Mouse (Mus musculus): ENCODE measurements around the gene Lce3a. TPM values are rescaled to one million over a fixed set of nuclear protein-coding genes. Genes with fewer than 3 reads are reported as not detected.

The Lce3a gene
- polyA plus RNA-seq, 1 experiment from 2014 or later: not detected

DNA sequence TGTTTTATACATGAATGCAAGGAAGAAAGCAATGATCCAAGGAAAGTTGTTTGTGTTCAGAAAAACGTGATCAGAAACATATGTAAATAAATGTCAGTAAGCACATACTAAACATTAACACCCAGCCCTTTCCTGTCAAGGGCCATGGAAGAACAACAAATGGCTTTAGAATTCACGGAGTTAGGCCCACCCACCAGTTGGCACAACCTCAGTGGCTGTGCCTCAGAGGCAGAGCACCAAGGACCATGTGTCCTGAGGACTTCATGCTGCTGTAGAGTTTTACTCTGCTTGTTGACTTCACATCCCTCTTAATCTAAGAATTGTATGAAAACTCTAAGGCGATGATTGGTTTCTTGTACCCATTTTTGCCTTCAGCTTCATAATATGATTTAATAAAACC is 20.8 kb downstream of the Lce3a start:
- Histone ChIP-seq H3K4me2 (replicated peaks; ENCODE audit: low read depth, low read length) (no peak overlapping the region), H3K4me1 (ENCODE audit: insufficient read depth, low read depth, low read length) (no peaks in the 10 kb centered on the region), H3K9ac (replicated peaks; ENCODE audit: low read depth) (no peak overlapping the region), H3K9me3 (ENCODE audit: low read length) (no peaks in the 10 kb centered on the region), H3K36me3 (ENCODE audit: insufficient read depth, low read length) (no peaks in the 10 kb centered on the region), H3K27me3 (replicated peaks; ENCODE audit: insufficient read depth, low read length) (no peaks in the 10 kb centered on the region), H3K4me3 (ENCODE audit: low read depth, low read length) (no peak overlapping the region), H3K27ac (ENCODE audit: low read length) (no peak overlapping the region)
- WGBS: 33% methylated on average over 3 of the region's 3 CpGs
- TF ChIP-seq EP300 (IDR thresholded peaks at IDR 0.05) (no peak), CTCF (IDR thresholded peaks at IDR 0.05) (no peak)
- DNase-seq (ENCODE audit: low spot score): no peak
- ATAC-seq: no peak

GRCm38 (mm10) chr3:92903640-92904039 is 22.4 kb downstream of the Lce3a start:
- peak; percentile 29 for DNase-seq (ENCODE audit: low spot score)
- H3K27me3 ChIP-seq (replicated peaks; ENCODE audit: insufficient read depth, low read length): no peaks in the 10 kb centered on the region
- H3K36me3 ChIP-seq (ENCODE audit: insufficient read depth, low read length): no peaks in the 10 kb centered on the region
- WGBS: 30% methylated on average over 4 of the region's 4 CpGs
- ATAC-seq: no peak
- no peak overlapping the region for H3K4me3 ChIP-seq (ENCODE audit: low read depth, low read length)
- TF ChIP-seq CTCF (IDR thresholded peaks at IDR 0.05) (peak; percentile 26), EP300 (IDR thresholded peaks at IDR 0.05) (no peak)
- no peak overlapping the region for H3K9ac ChIP-seq (replicated peaks; ENCODE audit: low read depth)
- H3K27ac ChIP-seq (ENCODE audit: low read length): no peak overlapping the region
- H3K9me3 ChIP-seq (ENCODE audit: low read length): no peaks in the 10 kb centered on the region
- H3K4me2 ChIP-seq (replicated peaks; ENCODE audit: low read depth, low read length): no peak overlapping the region
- no peaks in the 10 kb centered on the region for H3K4me1 ChIP-seq (ENCODE audit: insufficient read depth, low read depth, low read length)

GRCm38 (mm10) chr3:92902992-92903391 is 23.0 kb downstream of the Lce3a start:
- Histone ChIP-seq H3K4me2 (replicated peaks; ENCODE audit: low read depth, low read length) (no peak overlapping the region), H3K9me3 (ENCODE audit: low read length) (no peaks in the 10 kb centered on the region), H3K9ac (replicated peaks; ENCODE audit: low read depth) (no peak overlapping the region), H3K4me3 (ENCODE audit: low read depth, low read length) (no peak overlapping the region), H3K4me1 (ENCODE audit: insufficient read depth, low read depth, low read length) (no peaks in the 10 kb centered on the region), H3K27ac (ENCODE audit: low read length) (no peak overlapping the region), H3K36me3 (ENCODE audit: insufficient read depth, low read length) (no peaks in the 10 kb centered on the region), H3K27me3 (replicated peaks; ENCODE audit: insufficient read depth, low read length) (no peaks in the 10 kb centered on the region)
- ATAC-seq (no peak), DNase-seq (ENCODE audit: low spot score) (peak; percentile 14)
- WGBS: 14% methylated on average over 3 of the region's 3 CpGs
- no peak for TF ChIP-seq EP300 (IDR thresholded peaks at IDR 0.05)
- peak; percentile 62 for TF ChIP-seq CTCF (IDR thresholded peaks at IDR 0.05)

GRCm38 (mm10) chr3:92894489-92894888 is 31.5 kb downstream of the Lce3a start:
- ATAC-seq: no peak
- DNase-seq (ENCODE audit: low spot score): no peak
- no peak overlapping the region for H3K9ac ChIP-seq (replicated peaks; ENCODE audit: low read depth)
- no peak overlapping the region for H3K4me2 ChIP-seq (replicated peaks; ENCODE audit: low read depth, low read length)
- H3K4me3 ChIP-seq (ENCODE audit: low read depth, low read length): no peak overlapping the region
- no peaks in the 10 kb centered on the region for H3K9me3 ChIP-seq (ENCODE audit: low read length)
- H3K36me3 ChIP-seq (ENCODE audit: insufficient read depth, low read length): no peaks in the 10 kb centered on the region
- H3K27me3 ChIP-seq (replicated peaks; ENCODE audit: insufficient read depth, low read length): no peaks in the 10 kb centered on the region
- H3K4me1 ChIP-seq (ENCODE audit: insufficient read depth, low read depth, low read length): no peaks in the 10 kb centered on the region
- WGBS: 32% methylated on average over 1 of the region's 1 CpGs
- H3K27ac ChIP-seq (ENCODE audit: low read length): no peak overlapping the region
- TF ChIP-seq EP300 (IDR thresholded peaks at IDR 0.05) (no peak), CTCF (IDR thresholded peaks at IDR 0.05) (no peak)

- no peak overlapping the region for H3K4me2 ChIP-seq (replicated peaks; ENCODE audit: low read depth, low read length)
- no peaks in the 10 kb centered on the region for H3K36me3 ChIP-seq (ENCODE audit: insufficient read depth, low read length)
- TF ChIP-seq EP300 (IDR thresholded peaks at IDR 0.05) (no peak), CTCF (IDR thresholded peaks at IDR 0.05) (no peak)
- H3K27ac ChIP-seq (ENCODE audit: low read length): no peak overlapping the region
- peak; percentile 38 for ATAC-seq
- H3K9me3 ChIP-seq (ENCODE audit: low read length): no peaks in the 10 kb centered on the region
- no peak overlapping the region for H3K4me3 ChIP-seq (ENCODE audit: low read depth, low read length)
- no peaks in the 10 kb centered on the region for H3K4me1 ChIP-seq (ENCODE audit: insufficient read depth, low read depth, low read length)
- 31% methylated on average over 3 of the region's 3 CpGs for WGBS
- peak; percentile 59 for DNase-seq (ENCODE audit: low spot score)
- no peaks in the 10 kb centered on the region for H3K27me3 ChIP-seq (replicated peaks; ENCODE audit: insufficient read depth, low read length)
- no peak overlapping the region for H3K9ac ChIP-seq (replicated peaks; ENCODE audit: low read depth)
These were observed 32.0 kb downstream of the Lce3a start for GRCm38 (mm10) chr3:92894063-92894462.

Other genes with a start within 250 kb of the Lce3a start
- gene Lce1c, start 247.0 kb downstream of the Lce3a start, polyA plus RNA-seq (2015; fragmentation: Nextera tagmentation; extraction: Ambion mirVana): not detected in 2 replicates
- not detected in 2 replicates for gene Lce1d, start 239.0 kb downstream of the Lce3a start, polyA plus RNA-seq (2015; fragmentation: Nextera tagmentation; extraction: Ambion mirVana)
- not detected in 2 replicates for gene Lce1e, start 217.2 kb downstream of the Lce3a start, polyA plus RNA-seq (2015; fragmentation: Nextera tagmentation; extraction: Ambion mirVana)
- not detected in 2 replicates for gene Lce1f, start 205.9 kb downstream of the Lce3a start, polyA plus RNA-seq (2015; fragmentation: Nextera tagmentation; extraction: Ambion mirVana)
- not detected in 2 replicates for gene Gm38119, start 187.1 kb downstream of the Lce3a start, polyA plus RNA-seq (2015; fragmentation: Nextera tagmentation; extraction: Ambion mirVana)
- gene Lce1g, start 173.9 kb downstream of the Lce3a start, polyA plus RNA-seq (2015; fragmentation: Nextera tagmentation; extraction: Ambion mirVana): not detected in 2 replicates
- not detected in 2 replicates for gene Lce1h, start 161.2 kb downstream of the Lce3a start, polyA plus RNA-seq (2015; fragmentation: Nextera tagmentation; extraction: Ambion mirVana)
- gene Lce1i, start 147.3 kb downstream of the Lce3a start, polyA plus RNA-seq (2015; fragmentation: Nextera tagmentation; extraction: Ambion mirVana): not detected in 2 replicates
- gene Lce1j, start 135.7 kb downstream of the Lce3a start, polyA plus RNA-seq (2015; fragmentation: Nextera tagmentation; extraction: Ambion mirVana): not detected in 2 replicates
- not detected in 2 replicates for gene Lce1k, start 118.3 kb downstream of the Lce3a start, polyA plus RNA-seq (2015; fragmentation: Nextera tagmentation; extraction: Ambion mirVana)
- gene Kprp, start 99.0 kb downstream of the Lce3a start, polyA plus RNA-seq (2015; fragmentation: Nextera tagmentation; extraction: Ambion mirVana): not detected in 2 replicates
- gene Lce1l, start 74.9 kb downstream of the Lce3a start, polyA plus RNA-seq (2015; fragmentation: Nextera tagmentation; extraction: Ambion mirVana): not detected in 2 replicates
- gene 2310050C09Rik, start 56.0 kb downstream of the Lce3a start, polyA plus RNA-seq (2015; fragmentation: Nextera tagmentation; extraction: Ambion mirVana): not detected in 2 replicates
- not detected in 2 replicates for gene Lce3b, start 6.7 kb upstream of the Lce3a start, polyA plus RNA-seq (2015; fragmentation: Nextera tagmentation; extraction: Ambion mirVana)
- not detected in 2 replicates for gene Lce3c, start 18.3 kb upstream of the Lce3a start, polyA plus RNA-seq (2015; fragmentation: Nextera tagmentation; extraction: Ambion mirVana)
- not detected in 2 replicates for gene Lce3d, start 31.2 kb upstream of the Lce3a start, polyA plus RNA-seq (2015; fragmentation: Nextera tagmentation; extraction: Ambion mirVana)
- gene Lce3e, start 40.8 kb upstream of the Lce3a start, polyA plus RNA-seq (2015; fragmentation: Nextera tagmentation; extraction: Ambion mirVana): not detected in 2 replicates
- not detected in 2 replicates for gene Lce3f, start 66.0 kb upstream of the Lce3a start, polyA plus RNA-seq (2015; fragmentation: Nextera tagmentation; extraction: Ambion mirVana)
- gene Crct1, start 89.5 kb upstream of the Lce3a start, polyA plus RNA-seq (2015; fragmentation: Nextera tagmentation; extraction: Ambion mirVana): not detected in 2 replicates
- not detected in 2 replicates for gene Lce1m, start 92.8 kb upstream of the Lce3a start, polyA plus RNA-seq (2015; fragmentation: Nextera tagmentation; extraction: Ambion mirVana)
- not detected in 2 replicates for gene Gm4858, start 142.6 kb upstream of the Lce3a start, polyA plus RNA-seq (2015; fragmentation: Nextera tagmentation; extraction: Ambion mirVana)
- gene Crnn, start 218.6 kb upstream of the Lce3a start, polyA plus RNA-seq (2015; fragmentation: Nextera tagmentation; extraction: Ambion mirVana): not detected in 2 replicates

Data from lung, postnatal 0 days (tissue).